Mouse (Mus musculus) MEL (cell line): ENCODE measurements around the gene Slc9a3r1.
A peak's percentile ranks its signal among the peaks of the same experiment; 100 is the strongest.

Experiments used
- CTCF ChIP-seq, 3 experiments: IDR thresholded peaks in 2 of 3; conservative IDR thresholded peaks in 1 of 3; 2 replicates each; pipeline ENCODE4 v1.5.1; 2011 to 2012; ENCODE audit warnings: low read length in 3 of 3, low read depth in 2 of 3, mild to moderate bottlenecking in 2 of 3, improper control_type of control experiment in 1 of 3, inconsistent platforms in 1 of 3, mixed read lengths in 1 of 3, moderate library complexity in 1 of 3; ENCODE audit not compliant: control insufficient read depth in 1 of 3, insufficient read depth in 1 of 3, poor library complexity in 1 of 3, severe bottlenecking in 1 of 3
- E2F4 ChIP-seq: IDR thresholded peaks from 2 replicates; pipeline ENCODE4 v1.6.1; 2011; ENCODE audit warnings: low read depth, low read length, improper control_type of control experiment, borderline replicate concordance
- EP300 ChIP-seq, 2 experiments: IDR thresholded peaks; 2 replicates each; pipeline ENCODE4 v1.6.1; 2011; ENCODE audit warnings: improper control_type of control experiment in 2 of 2, low read length in 2 of 2, low read depth in 1 of 2, mild to moderate bottlenecking in 1 of 2
- ETS1 ChIP-seq: IDR thresholded peaks from 2 replicates; pipeline ENCODE4 v1.6.1; 2012; ENCODE audit warnings: low read depth, mild to moderate bottlenecking, inconsistent platforms, low read length, improper control_type of control experiment, moderate library complexity
- HCFC1 ChIP-seq: IDR thresholded peaks from 2 replicates; pipeline ENCODE4 v1.6.1; 2012; ENCODE audit warnings: low read depth, mild to moderate bottlenecking, inconsistent platforms, low read length, improper control_type of control experiment, moderate library complexity
- KAT2A ChIP-seq: conservative IDR thresholded peaks from 2 replicates; pipeline ENCODE4 v1.6.1; 2012; ENCODE audit warnings: low read depth, low read length, improper control_type of control experiment, inconsistent platforms
- MYC ChIP-seq: IDR thresholded peaks from 2 replicates; pipeline ENCODE4 v1.6.1; 2011; ENCODE audit warnings: low read depth, mild to moderate bottlenecking, low read length, improper control_type of control experiment, moderate library complexity
- NELFE ChIP-seq: IDR thresholded peaks from 2 replicates; pipeline ENCODE4 v1.6.1; 2011; ENCODE audit warnings: low read depth, low read length, improper control_type of control experiment
- NRF1 ChIP-seq: IDR thresholded peaks from 2 replicates; pipeline ENCODE4 v1.6.1; 2014; ENCODE audit warnings: low read depth, mild to moderate bottlenecking, inconsistent platforms, low read length, improper control_type of control experiment, moderate library complexity; ENCODE audit not compliant: poor library complexity, insufficient read depth, severe bottlenecking
- POLR2A ChIP-seq, 2 experiments: IDR thresholded peaks; 2 replicates each; pipeline ENCODE4 v1.6.1; 2011 to 2012; ENCODE audit warnings: low read length in 2 of 2, mild to moderate bottlenecking in 2 of 2, control low read depth in 1 of 2, improper control_type of control experiment in 1 of 2, low read depth in 1 of 2, moderate library complexity in 1 of 2; ENCODE audit not compliant: control insufficient read depth in 1 of 2, insufficient read depth in 1 of 2, poor library complexity in 1 of 2
- RAD21 ChIP-seq: IDR thresholded peaks from 2 replicates; pipeline ENCODE4 v1.6.1; 2011; ENCODE audit warnings: mild to moderate bottlenecking, low read depth, low read length, improper control_type of control experiment
- TCF12 ChIP-seq: IDR thresholded peaks from 2 replicates; pipeline ENCODE4 v1.6.1; 2014; ENCODE audit warnings: low read depth, mild to moderate bottlenecking, inconsistent platforms, low read length, improper control_type of control experiment, moderate library complexity
- USF1 ChIP-seq: IDR thresholded peaks from 2 replicates; pipeline ENCODE4 v1.6.1; 2014; ENCODE audit warnings: low read depth, mild to moderate bottlenecking, inconsistent platforms, low read length, improper control_type of control experiment, moderate library complexity
- ZMIZ1 ChIP-seq: IDR thresholded peaks from 2 replicates; pipeline ENCODE4 v1.6.1; 2012; ENCODE audit warnings: low read depth, mild to moderate bottlenecking, inconsistent platforms, low read length, improper control_type of control experiment, moderate library complexity

DNA sequence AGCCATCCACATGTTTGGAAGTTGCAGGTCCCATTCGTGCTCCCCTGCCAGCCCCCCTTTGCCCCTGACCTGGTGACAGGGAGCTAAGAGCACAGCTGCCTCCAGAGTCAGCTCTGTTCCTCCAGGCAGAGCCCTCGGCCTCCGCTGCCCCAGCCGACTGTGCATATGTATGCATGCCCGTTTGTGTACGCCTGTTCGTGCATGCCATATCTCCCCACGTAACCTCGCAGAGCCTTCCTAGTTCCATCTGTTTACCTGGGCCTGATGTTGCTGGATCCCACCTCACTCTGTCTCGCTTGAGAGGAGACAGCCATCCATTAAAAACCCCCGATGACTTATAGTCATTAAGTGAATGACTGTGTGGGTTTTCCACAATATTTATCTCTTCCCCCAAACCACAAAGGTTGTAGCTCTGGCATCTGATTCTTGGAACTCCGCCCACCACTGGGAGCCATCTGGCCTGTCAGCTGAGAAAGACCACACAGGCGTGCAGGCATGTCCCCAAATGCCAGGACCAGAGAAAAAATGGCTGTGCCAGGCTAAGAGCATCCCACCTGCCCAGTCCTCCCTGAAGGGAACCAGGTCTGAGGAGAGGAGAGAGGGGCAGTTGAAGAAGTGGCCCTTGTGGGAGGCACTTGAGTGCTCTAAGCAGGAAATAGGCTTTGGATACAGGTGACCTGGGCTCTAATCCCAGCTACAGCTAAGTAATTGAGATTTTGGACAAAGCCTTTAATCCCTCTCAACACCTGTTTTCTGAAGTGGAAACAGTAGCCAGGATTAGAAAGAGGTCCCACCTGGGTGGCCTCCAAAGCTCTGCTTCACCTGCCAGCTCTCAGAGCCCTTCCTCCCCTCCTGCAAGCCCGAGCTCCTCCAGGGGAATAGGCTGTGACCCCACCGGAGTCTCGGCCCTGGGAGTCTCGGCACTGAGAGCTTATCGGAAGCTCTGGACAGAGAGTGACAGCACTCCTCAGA, 54.6 kb downstream of the Slc9a3r1 start:
- no peak for TF ChIP-seq CTCF (IDR thresholded peaks at IDR 0.05 in 2 of 3, conservative IDR thresholded peaks at IDR 0.05 in 1 of 3; ENCODE audit: control insufficient read depth in 1 of 3, insufficient read depth in 1 of 3, low read depth in 2 of 3, low read length in 3 of 3, poor library complexity in 1 of 3, severe bottlenecking in 1 of 3)
- no peak for TF ChIP-seq POLR2A (IDR thresholded peaks at IDR 0.05; ENCODE audit: control insufficient read depth in 1 of 2, insufficient read depth in 1 of 2, low read depth in 1 of 2, low read length in 2 of 2, poor library complexity in 1 of 2)
- TF ChIP-seq E2F4, result no peak
- no peak for TF ChIP-seq MYC
- no peak for TF ChIP-seq KAT2A
- TF ChIP-seq ZMIZ1, result no peak
- peak; percentile 7; the same call in 1 of the 2 replicates for TF ChIP-seq TCF12
- TF ChIP-seq ETS1, result peak; percentile 80
- TF ChIP-seq HCFC1, result no peak
- TF ChIP-seq NRF1, result no peak
- no peak for TF ChIP-seq NELFE
- TF ChIP-seq RAD21, result no peak
- TF ChIP-seq EP300 (IDR thresholded peaks at IDR 0.05; ENCODE audit: low read depth in 1 of 2, low read length in 2 of 2), result peak in 1 of 2 experiments; percentile 28; a peak in 1 of 4 replicates
- TF ChIP-seq USF1, result no peak
